Mouse (Mus musculus) urinary bladder, postnatal 25 days (tissue): ENCODE results near the gene Dtnb.
"Not testable (repeated sequence)": the region's sequence is repeated elsewhere in the genome, so short reads cannot be mapped to it uniquely, and the experiment has no call there.

Experiments
- DNase-seq: peaks from one replicate; pipeline ENCODE4 v3.0.0; 2022; ENCODE audit warnings: low spot score

Dtnb gene

GRCm38 (mm10) chr12:3660985-3661635, 88.9 kb downstream of the Dtnb start:
- no peak for DNase-seq

GRCm38 (mm10) chr12:3662660-3663059, 90.5 kb downstream of the Dtnb start:
- no peak for DNase-seq

GRCm38 (mm10) chr12:3663386-3663785, 91.2 kb downstream of the Dtnb start:
- DNase-seq, result no peak

GRCm38 (mm10) chr12:3669971-3670381, 97.8 kb downstream of the Dtnb start:
- no peak for DNase-seq

- no peak for DNase-seq
Observed at GRCm38 (mm10) chr12:3671117-3671516, 98.9 kb downstream of the Dtnb start.

GRCm38 (mm10) chr12:3672786-3673185, 100.6 kb downstream of the Dtnb start:
- no peak for DNase-seq

GRCm38 (mm10) chr12:3673886-3674285, 101.7 kb downstream of the Dtnb start:
- DNase-seq, result no peak

- DNase-seq, result no peak
Observed at GRCm38 (mm10) chr12:3674913-3675312, 102.7 kb downstream of the Dtnb start.

- no peak for DNase-seq
Observed at GRCm38 (mm10) chr12:3680721-3681120, 108.5 kb downstream of the Dtnb start.

- no peak for DNase-seq
Observed at GRCm38 (mm10) chr12:3683041-3683440, 110.9 kb downstream of the Dtnb start.

- no peak for DNase-seq
Observed at GRCm38 (mm10) chr12:3686419-3686940, 114.3 kb downstream of the Dtnb start.

- not testable (repeated sequence) for DNase-seq
Observed at GRCm38 (mm10) chr12:3690926-3691529, 118.8 kb downstream of the Dtnb start.

GRCm38 (mm10) chr12:3692795-3693392, 120.7 kb downstream of the Dtnb start:
- no peak for DNase-seq

GRCm38 (mm10) chr12:3695741-3696501, 123.7 kb downstream of the Dtnb start:
- peak; percentile 13 for DNase-seq

GRCm38 (mm10) chr12:3700503-3700902, 128.3 kb downstream of the Dtnb start:
- no peak for DNase-seq

- DNase-seq, result no peak
Observed at GRCm38 (mm10) chr12:3702903-3703302, 130.7 kb downstream of the Dtnb start.

- DNase-seq, result no peak
Observed at GRCm38 (mm10) chr12:3719151-3719721, 147.1 kb downstream of the Dtnb start.

GRCm38 (mm10) chr12:3720527-3720926, 148.3 kb downstream of the Dtnb start:
- no peak for DNase-seq

GRCm38 (mm10) chr12:3723762-3724161, 151.6 kb downstream of the Dtnb start:
- DNase-seq, result no peak

GRCm38 (mm10) chr12:3724822-3725370, 152.7 kb downstream of the Dtnb start:
- no peak for DNase-seq

- DNase-seq, result no peak
Observed at GRCm38 (mm10) chr12:3729521-3730075, 157.4 kb downstream of the Dtnb start.
